Mouse (Mus musculus) urinary bladder, postnatal 25 days (tissue): ENCODE measurements around the gene L2hgdh.
A peak's percentile ranks its signal among the peaks of the same experiment; 100 is the strongest.

ENCODE experiments used
- DNase-seq: peaks from one replicate; pipeline ENCODE4 v3.0.0; 2022; ENCODE audit warnings: low spot score

Gene L2hgdh

GRCm38 (mm10) chr12:69729246-69729645 lies 4.6 kb upstream of the L2hgdh start:
- DNase-seq, result no peak

- no peak for DNase-seq
These were observed 509 bp downstream of the L2hgdh start for GRCm38 (mm10) chr12:69724018-69724710.

- no peak for DNase-seq
These were observed 1.3 kb downstream of the L2hgdh start for GRCm38 (mm10) chr12:69723376-69723775.

- DNase-seq, result no peak
These were observed 1.8 kb downstream of the L2hgdh start for GRCm38 (mm10) chr12:69722857-69723256.

GRCm38 (mm10) chr12:69713628-69714027 lies 11.0 kb downstream of the L2hgdh start:
- DNase-seq, result no peak

GRCm38 (mm10) chr12:69704799-69705458 lies 19.7 kb downstream of the L2hgdh start:
- DNase-seq, result no peak

GRCm38 (mm10) chr12:69698352-69698751 lies 26.3 kb downstream of the L2hgdh start:
- DNase-seq, result no peak

GRCm38 (mm10) chr12:69696746-69697145 lies 27.9 kb downstream of the L2hgdh start:
- peak; percentile 32 for DNase-seq

GRCm38 (mm10) chr12:69693471-69693870 lies 31.2 kb downstream of the L2hgdh start:
- no peak for DNase-seq

GRCm38 (mm10) chr12:69690714-69691113 lies 34.0 kb downstream of the L2hgdh start:
- no peak for DNase-seq

- DNase-seq, result no peak
These were observed 35.6 kb downstream of the L2hgdh start for GRCm38 (mm10) chr12:69689094-69689493.

GRCm38 (mm10) chr12:69688368-69688767 lies 36.3 kb downstream of the L2hgdh start:
- no peak for DNase-seq

GRCm38 (mm10) chr12:69683537-69683936 lies 41.1 kb downstream of the L2hgdh start:
- peak; percentile 73 for DNase-seq

- DNase-seq, result no peak
These were observed 41.8 kb downstream of the L2hgdh start for GRCm38 (mm10) chr12:69682788-69683419.

- DNase-seq, result peak; percentile 82
These were observed 42.4 kb downstream of the L2hgdh start for GRCm38 (mm10) chr12:69682065-69682787.

- peak; percentile 52 for DNase-seq
These were observed 43.1 kb downstream of the L2hgdh start, which contains the start of gene Sos2 for GRCm38 (mm10) chr12:69681566-69682061. Sos2 (minus strand) TSS chr12:69681852.

GRCm38 (mm10) chr12:69680635-69681565 lies 43.8 kb downstream of the L2hgdh start:
- DNase-seq, result peak; percentile 43

- no peak for DNase-seq
These were observed 48.5 kb downstream of the L2hgdh start for GRCm38 (mm10) chr12:69676157-69676556.

- no peak for DNase-seq
These were observed 49.8 kb downstream of the L2hgdh start for GRCm38 (mm10) chr12:69674576-69675537.

GRCm38 (mm10) chr12:69674176-69674575 lies 50.5 kb downstream of the L2hgdh start:
- no peak for DNase-seq
